Mouse (Mus musculus) forebrain, embryonic 16.5 days (tissue): ENCODE measurements around the gene Wasf2. TPM values are rescaled to one million over a fixed set of nuclear protein-coding genes. Genes with fewer than 3 reads are reported as not detected.

ENCODE experiments used
- ATAC-seq: fragments of 200-750 bp; cut with Nextera tagmentation; 2 replicates; pipeline ENCODE4 v1.8.0; 2017; ENCODE audit warnings: mild to moderate bottlenecking, moderate library complexity
- H3K27ac ChIP-seq: fragments of 300-500 bp; sonication (generic); 2 replicates; pipeline ENCODE4 v1.5.1; 2014; ENCODE audit warnings: low read length, control low read depth
- H3K27me3 ChIP-seq: fragments of 300-500 bp; sonication (generic); replicated peaks from 2 replicates; pipeline ENCODE4 v1.6.1; 2014; ENCODE audit warnings: low read length; ENCODE audit not compliant: control insufficient read depth, insufficient read depth
- H3K36me3 ChIP-seq: fragments of 300-500 bp; sonication (generic); 2 replicates; pipeline ENCODE4 v1.6.1; 2014; ENCODE audit not compliant: control insufficient read depth, insufficient read depth
- H3K4me1 ChIP-seq: fragments of 300-500 bp; sonication (generic); replicated peaks from 2 replicates; pipeline ENCODE4 v1.6.1; 2014; ENCODE audit warnings: low read length; ENCODE audit not compliant: control insufficient read depth, insufficient read depth
- H3K4me2 ChIP-seq: fragments of 300-500 bp; sonication (generic); 2 replicates; pipeline ENCODE4 v1.6.1; 2014; ENCODE audit warnings: mild to moderate bottlenecking, low read length, control low read depth
- H3K4me3 ChIP-seq: fragments of 300-500 bp; sonication (generic); replicated peaks from 2 replicates; pipeline ENCODE4 v1.5.1; 2014; ENCODE audit warnings: mild to moderate bottlenecking, low read length, control low read depth
- H3K9ac ChIP-seq: fragments of 300-500 bp; sonication (generic); replicated peaks from 2 replicates; pipeline ENCODE4 v1.6.1; 2014; ENCODE audit warnings: low read depth, low read length, control low read depth
- H3K9me3 ChIP-seq: fragments of 300-500 bp; sonication (generic); 2 replicates; pipeline ENCODE4 v1.6.1; 2016; ENCODE audit warnings: low read length; ENCODE audit not compliant: control insufficient read depth
- WGBS: fragments of 180-500 bp; shearing (Covaris S2); extraction: QIAGEN DNeasy Blood & Tissue Kit; methylation state at CpG from one replicate; pipeline ENCODE4 v1.1.7; 2014; 5-methylcytosine and 5-hydroxymethylcytosine counted together
- polyA plus RNA-seq: library from polyadenylated mRNA; unstranded; fragments of >200 nt; fragmentation: Nextera tagmentation; extraction: Ambion mirVana; gene quantifications from 2 replicates; pipeline ENCODE4 v1.2.1, GENCODE M21; 2015

Gene Wasf2
- polyA plus RNA-seq, 1 experiment from 2014 or later, result 27.0 TPM

GRCm38 (mm10) chr4:133176761-133177403 lies 46.6 kb downstream of the Wasf2 start:
- H3K27ac ChIP-seq, result peak overlapping the region; percentile 73
- H3K4me2 ChIP-seq, result peak overlapping the region; percentile 23; the same call in 1 of the 2 replicates
- 54% methylated on average over 18 of the region's 18 CpGs for WGBS
- H3K4me1 ChIP-seq, result peaks cover 21% of the 10 kb centered on the region
- H3K9me3 ChIP-seq, result no peaks in the 10 kb centered on the region
- no peak overlapping the region for H3K9ac ChIP-seq
- H3K4me3 ChIP-seq, result no peak overlapping the region
- H3K27me3 ChIP-seq, result no peaks in the 10 kb centered on the region
- peak; percentile 61 for ATAC-seq
- peaks cover 2% of the 10 kb centered on the region; the same call in 1 of the 2 replicates for H3K36me3 ChIP-seq

GRCm38 (mm10) chr4:133178305-133178704 lies 48.0 kb downstream of the Wasf2 start:
- ATAC-seq, result no peak
- Histone ChIP-seq H3K27me3 (no peaks in the 10 kb centered on the region), H3K4me2 (no peak overlapping the region), H3K4me1 (peaks cover 21% of the 10 kb centered on the region), H3K27ac (no peak overlapping the region), H3K36me3 (peaks cover 2% of the 10 kb centered on the region; the same call in 1 of the 2 replicates), H3K9ac (no peak overlapping the region), H3K9me3 (no peaks in the 10 kb centered on the region), H3K4me3 (no peak overlapping the region)
- WGBS, result 91% methylated on average over 5 of the region's 5 CpGs

GRCm38 (mm10) chr4:133179258-133179657 lies 49.0 kb downstream of the Wasf2 start:
- WGBS, result 94% methylated on average over 7 of the region's 7 CpGs
- Histone ChIP-seq H3K9me3 (no peaks in the 10 kb centered on the region), H3K36me3 (peaks cover 2% of the 10 kb centered on the region; the same call in 1 of the 2 replicates), H3K27me3 (no peaks in the 10 kb centered on the region), H3K9ac (no peak overlapping the region), H3K27ac (no peak overlapping the region), H3K4me3 (no peak overlapping the region), H3K4me1 (peaks cover 21% of the 10 kb centered on the region), H3K4me2 (no peak overlapping the region)
- no peak for ATAC-seq

- H3K4me1 ChIP-seq, result peaks cover 12% of the 10 kb centered on the region
- H3K27me3 ChIP-seq, result no peaks in the 10 kb centered on the region
- no peak overlapping the region for H3K27ac ChIP-seq
- WGBS, result 93% methylated on average over 8 of the region's 8 CpGs
- no peak overlapping the region for H3K9ac ChIP-seq
- H3K4me2 ChIP-seq, result no peak overlapping the region
- no peak overlapping the region for H3K4me3 ChIP-seq
- H3K36me3 ChIP-seq, result peaks cover 4% of the 10 kb centered on the region; the same call in 1 of the 2 replicates
- H3K9me3 ChIP-seq, result no peaks in the 10 kb centered on the region
- ATAC-seq, result no peak
Observed at GRCm38 (mm10) chr4:133182439-133183033, 52.2 kb downstream of the Wasf2 start.

- 53% methylated on average over 14 of the region's 14 CpGs for WGBS
- no peaks in the 10 kb centered on the region for H3K27me3 ChIP-seq
- H3K9ac ChIP-seq, result no peak overlapping the region
- H3K4me3 ChIP-seq, result no peak overlapping the region
- H3K9me3 ChIP-seq, result no peaks in the 10 kb centered on the region
- no peak overlapping the region for H3K27ac ChIP-seq
- ATAC-seq, result no peak
- peaks cover 11% of the 10 kb centered on the region for H3K4me1 ChIP-seq
- peaks cover 6% of the 10 kb centered on the region; the same call in 1 of the 2 replicates for H3K36me3 ChIP-seq
- no peak overlapping the region for H3K4me2 ChIP-seq
Observed at GRCm38 (mm10) chr4:133184031-133184897, 54.0 kb downstream of the Wasf2 start.

GRCm38 (mm10) chr4:133184898-133185665 lies 54.8 kb downstream of the Wasf2 start:
- ATAC-seq, result no peak
- no peak overlapping the region for H3K4me3 ChIP-seq
- peak overlapping the region; percentile 13; the same call in 1 of the 2 replicates for H3K27ac ChIP-seq
- peaks cover 11% of the 10 kb centered on the region for H3K4me1 ChIP-seq
- H3K27me3 ChIP-seq, result no peaks in the 10 kb centered on the region
- H3K36me3 ChIP-seq, result peaks cover 10% of the 10 kb centered on the region
- H3K9me3 ChIP-seq, result no peaks in the 10 kb centered on the region
- WGBS, result 41% methylated on average over 15 of the region's 15 CpGs
- H3K9ac ChIP-seq, result no peak overlapping the region
- no peak overlapping the region for H3K4me2 ChIP-seq

GRCm38 (mm10) chr4:133185893-133186292 lies 55.6 kb downstream of the Wasf2 start:
- 81% methylated on average over 8 of the region's 8 CpGs for WGBS
- Histone ChIP-seq H3K4me2 (no peak overlapping the region), H3K9ac (no peak overlapping the region), H3K4me1 (peaks cover 11% of the 10 kb centered on the region), H3K9me3 (no peaks in the 10 kb centered on the region), H3K36me3 (peaks cover 16% of the 10 kb centered on the region), H3K4me3 (no peak overlapping the region), H3K27ac (no peak overlapping the region), H3K27me3 (no peaks in the 10 kb centered on the region)
- ATAC-seq, result no peak

GRCm38 (mm10) chr4:133186856-133187255 lies 56.6 kb downstream of the Wasf2 start:
- 93% methylated on average over 5 of the region's 5 CpGs for WGBS

More at GRCm38 (mm10) chr4:133186856-133187255, 56.6 kb downstream of the Wasf2 start:
- Histone ChIP-seq H3K4me3 (no peak overlapping the region), H3K9ac (no peak overlapping the region), H3K27ac (no peak overlapping the region), H3K36me3 (peaks cover 24% of the 10 kb centered on the region), H3K4me1 (peaks cover 11% of the 10 kb centered on the region), H3K4me2 (no peak overlapping the region), H3K9me3 (no peaks in the 10 kb centered on the region), H3K27me3 (no peaks in the 10 kb centered on the region)
- no peak for ATAC-seq
